Mouse (Mus musculus): ENCODE measurements at regions not wholly inside any gene's neighbourhood (a gene's known extent, or its start where the extent isn't known, plus 50 kb on each side); places are given as distances from the start of the nearest gene placed in this dataset.

GRCm38 (mm10) chr15:88542567-88542966 lies 57.5 kb upstream of the Zdhhc25 start:
- TF ChIP-seq POLR2A (IDR thresholded peaks at IDR 0.05; ENCODE audit: borderline replicate concordance, extremely low read depth, low read depth, low read length) (no peak), CTCF (IDR thresholded peaks at IDR 0.05; ENCODE audit: insufficient read depth, low read length) (no peak)
